Mouse (Mus musculus) spleen, postnatal 0 days (tissue): ENCODE measurements around the gene Vmn1r59. TPM values are rescaled to one million over a fixed set of nuclear protein-coding genes. Genes with fewer than 3 reads are reported as not detected.

Experiments used
- polyA plus RNA-seq: library from polyadenylated mRNA; unstranded; fragments of >200 nt; fragmentation: Nextera tagmentation; extraction: Ambion mirVana; gene quantifications from 2 replicates; pipeline ENCODE4 v1.2.1, GENCODE M21; 2015

Gene Vmn1r59
- not detected in 2 replicates for polyA plus RNA-seq

DNA sequence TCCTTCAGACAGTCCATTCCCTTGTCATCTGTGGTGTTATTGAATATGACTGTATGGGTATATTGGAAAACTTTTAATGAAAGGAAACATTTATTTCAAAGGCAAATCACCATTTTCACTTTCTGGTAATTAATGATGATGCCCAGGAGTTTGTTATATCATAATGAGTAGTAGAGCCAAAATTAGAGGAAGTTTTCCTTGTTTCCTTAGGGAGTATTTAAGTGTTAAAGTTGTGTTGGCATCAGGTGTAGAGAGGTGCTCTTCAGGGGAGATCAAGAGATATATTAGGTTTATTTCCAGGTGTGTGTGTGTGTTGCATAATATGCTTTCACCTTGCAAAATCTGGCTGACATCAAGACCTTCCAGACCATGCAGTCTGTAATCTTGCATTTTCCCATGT is at the start of gene Vmn1r59:
Gene Vmn1r59, minus strand, starts transcription at position 101 of the 400 bp plus-strand sequence.

DNA sequence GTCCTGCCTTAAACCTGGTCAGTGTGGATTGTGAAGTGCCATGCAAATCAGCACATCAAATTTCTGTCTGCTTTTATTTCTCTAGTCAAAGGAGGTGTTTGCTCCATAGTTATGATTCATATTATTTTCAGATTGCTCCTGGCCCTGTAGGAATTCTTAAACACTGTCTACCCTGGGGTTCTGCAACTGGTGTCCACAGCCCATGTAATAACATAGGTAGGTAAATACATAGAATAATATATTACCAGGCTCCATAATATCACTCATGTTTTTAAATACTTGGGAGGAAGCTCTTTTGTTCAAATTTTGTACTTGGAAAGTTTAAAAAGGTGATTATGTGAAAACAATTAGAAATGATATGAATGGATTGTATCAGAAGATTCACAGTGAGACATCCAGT is 37.3 kb upstream of the Vmn1r59 start, which contains the start of gene Vmn2r28:
Gene Vmn2r28, minus strand, starts transcription at position 101 of the 400 bp plus-strand sequence.

DNA sequence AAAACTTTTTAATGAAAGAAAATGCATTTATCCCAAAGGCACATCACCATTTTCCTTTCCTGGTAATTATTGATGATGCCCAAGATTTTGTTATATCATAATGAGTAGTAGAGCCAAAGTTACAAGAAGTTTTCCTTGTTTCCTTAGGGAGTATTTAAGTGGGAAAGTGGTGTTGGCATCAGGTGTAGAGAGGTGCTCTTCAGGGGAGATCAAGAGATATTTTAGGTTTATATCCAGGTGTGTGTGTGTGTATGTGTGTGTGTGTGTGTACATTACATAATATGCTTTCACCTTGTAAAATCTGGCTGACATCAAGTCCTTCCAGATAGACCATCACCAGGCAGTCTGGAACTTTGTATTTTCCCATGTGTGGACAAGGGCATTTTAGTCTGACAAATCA is 43.3 kb downstream of the Vmn1r59 start, which contains the start of gene Vmn1r58:
Gene Vmn1r58, minus strand, starts transcription at position 101 of the 400 bp plus-strand sequence.

Other genes with a start within 250 kb of the Vmn1r59 start
- not detected in 2 replicates for gene Vmn1r57, start 238.3 kb downstream of the Vmn1r59 start, polyA plus RNA-seq
- not detected in 2 replicates for gene Gm5065, start 106.2 kb downstream of the Vmn1r59 start, polyA plus RNA-seq
- not detected in 2 replicates for gene Nlrp2, start 105.7 kb downstream of the Vmn1r59 start, polyA plus RNA-seq
- gene Vmn1r58, start 43.4 kb downstream of the Vmn1r59 start, polyA plus RNA-seq: not detected in 2 replicates
- not detected in 2 replicates for gene Vmn2r28, start 37.2 kb upstream of the Vmn1r59 start, polyA plus RNA-seq
- not detected in 2 replicates for gene Vmn1r60, start 90.5 kb upstream of the Vmn1r59 start, polyA plus RNA-seq
- gene Vmn1r61, start 156.5 kb upstream of the Vmn1r59 start, polyA plus RNA-seq: not detected in 2 replicates
- not detected in 2 replicates for gene Vmn1r62, start 216.9 kb upstream of the Vmn1r59 start, polyA plus RNA-seq